Mouse (Mus musculus) cortical plate, adult 2 months (tissue): Measurements from ENCODE around the gene Arid3a.

Experiments used
- CTCF ChIP-seq: fragments of 200-500 bp; IDR thresholded peaks from 2 replicates; pipeline ENCODE4 v1.5.1; 2011; ENCODE audit warnings: mild to moderate bottlenecking, control low read depth, low read length; ENCODE audit not compliant: insufficient read depth; ENCODE audit errors: extremely low read depth
- POLR2A ChIP-seq: fragments of 200-500 bp; IDR thresholded peaks from 2 replicates; pipeline ENCODE4 v1.6.1; 2011; ENCODE audit warnings: mild to moderate bottlenecking, low read length, control low read depth; ENCODE audit not compliant: insufficient read depth; ENCODE audit errors: extremely low read depth

DNA sequence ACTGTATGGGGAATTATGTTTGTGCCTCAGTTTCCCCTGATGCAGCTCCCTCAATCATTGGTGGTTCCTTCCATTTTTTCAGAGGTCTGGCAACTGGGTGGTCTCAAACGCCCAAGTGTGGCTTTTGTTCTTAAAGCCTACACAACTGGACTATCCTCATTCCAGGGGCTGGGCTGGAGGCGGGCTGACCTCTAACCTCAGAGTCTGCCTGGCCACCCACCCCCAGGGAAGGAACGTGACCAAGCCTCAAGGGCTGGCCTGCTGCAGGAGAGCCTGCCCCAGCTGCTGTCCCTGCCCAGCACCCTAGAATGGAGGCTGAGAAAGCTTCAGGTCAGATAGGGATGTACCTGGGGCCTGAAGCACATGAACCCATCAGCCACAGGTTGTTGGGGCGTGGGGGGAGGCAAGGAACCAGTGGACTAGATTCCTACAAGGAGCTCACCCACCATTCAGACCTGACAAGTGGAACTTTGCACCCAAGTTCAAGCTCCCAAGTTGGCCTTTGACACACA, 29.9 kb downstream of the Arid3a start:
- TF ChIP-seq POLR2A, result no peak
- TF ChIP-seq CTCF, result no peak
